Mouse (Mus musculus): Measurements from ENCODE around the gene Smurf1.

DNA sequence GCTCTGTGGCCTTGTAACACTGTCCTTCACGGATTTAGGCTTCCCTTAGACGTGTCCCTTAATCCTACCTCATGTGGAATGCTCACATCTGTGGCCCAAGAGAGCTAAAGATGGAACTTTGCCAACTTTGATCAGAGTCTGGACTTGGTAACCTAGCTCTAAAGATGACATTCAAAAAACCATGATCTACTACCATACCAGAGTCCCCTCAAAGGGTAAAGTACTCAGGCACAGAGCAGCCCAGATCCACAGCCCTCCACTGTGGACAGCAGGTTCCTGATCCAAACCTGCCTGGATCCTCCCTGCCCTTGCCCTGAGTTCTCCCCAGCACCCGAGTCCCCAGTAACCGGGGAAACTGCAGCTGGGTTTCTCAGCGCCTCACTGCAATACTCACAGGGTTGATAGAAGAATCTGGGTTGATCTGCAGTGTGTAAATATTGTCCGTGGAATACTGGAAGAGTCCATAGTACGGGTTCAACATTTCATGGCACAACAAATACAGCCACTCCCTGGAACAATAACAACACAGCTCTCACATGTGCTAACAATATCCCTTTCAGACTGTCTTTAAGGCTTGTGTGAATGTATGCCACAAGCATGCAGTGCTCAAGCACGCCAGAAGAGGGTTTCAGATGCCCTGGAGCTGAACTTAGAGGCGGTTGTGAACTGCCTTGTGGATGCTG lies 79.5 kb downstream of the Smurf1 start:
- TF ChIP-seq CTCF (IDR thresholded peaks at IDR 0.05) (no peak), EP300 (IDR thresholded peaks at IDR 0.05) (no peak)
